In genomic region chrX:14601916-14602315, GRCm38 (mm10) we compare ENCODE assay signal across 19 mouse cellular contexts.
DNase-seq lines count a peak whose midpoint lies in the region; ATAC-seq lines count a peak whose summit lies in the region.
"Had no signal": no experiment of that assay in that cellular context is flagged by ENCODE, and none has a peak within 500 bp of the region (broad histone marks: within the 10 kb centered on the region; RNA-seq: fewer than 3 reads in every experiment).

No protein-coding gene starts in this region.

- ATAC-seq in cerebellum, adult (ENCODE audit: insufficient number of reproducible peaks, low FRiP score, low TSS enrichment): peak; percentile 98
- ATAC-seq: forebrain, postnatal 0 days; intestine, postnatal 0 days; liver, embryonic 12.5 days; liver, postnatal 0 days had no signal

- intact Hi-C loops in left cerebral cortex, postnatal 14 days (cut with DNase I): no loop called here

- DNase-seq in cerebellum, postnatal 4 days (ENCODE audit: low spot score in 2 of 2): no peak
- peak; percentile 72 for DNase-seq in cerebellum, adult 11-12 months
- DNase-seq in cerebellum, adult 9-11 months: peak; percentile 80
- peak; percentile 1 for DNase-seq in retina, embryonic 14.5 days (ENCODE audit: low spot score)
- DNase-seq in kidney, adult 8-10 months: no peak
- DNase-seq in right cerebral cortex, postnatal 25 days: no peak
- DNase-seq in left cerebral cortex, postnatal 14 days (ENCODE audit: low spot score in 2 of 2): no peak
- DNase-seq: adrenal gland, adult 8-10 months; forebrain, postnatal 0 days; heart, postnatal 14 days; kidney, postnatal 14 days; layer of hippocampus, adult 9-11 months; liver, postnatal 0 days; lung, postnatal 36 days; thymus, adult 18-20 months; thymus, postnatal 36 days had no signal

Comparison
In these comparisons a context has a peak if more than half of its experiments do, and no peak if none do; other contexts are left out.
1. DNase-seq: peak in cerebellum, adult 11-12 months (single experiment), cerebellum, adult 9-11 months (single experiment) and retina, embryonic 14.5 days (single experiment); none in cerebellum, postnatal 4 days (0 of 2), kidney, adult 8-10 months (0 of 2), right cerebral cortex, postnatal 25 days (single experiment) and left cerebral cortex, postnatal 14 days (0 of 2).